Mouse (Mus musculus): ENCODE data around the gene Tcf7l1. TPM values are rescaled to one million over a fixed set of nuclear protein-coding genes. Genes with fewer than 3 reads are reported as not detected.
A peak's percentile ranks its signal among the peaks of the same experiment; 100 is the strongest.
"Not testable (repeated sequence)": the region's sequence is repeated elsewhere in the genome, so short reads cannot be mapped to it uniquely, and the experiment has no call there.

Gene Tcf7l1
- 14.4 and 24.1 TPM in 2 replicates for polyA plus RNA-seq (2012; rRNA removed)

- no peak for DNase-seq (ENCODE audit: low read depth)
Measured at GRCm38 (mm10) chr6:72788892-72789699, at the start of gene Tcf7l1. Gene Tcf7l1, minus strand, starts transcription at chr6:72789254.

- no peak for DNase-seq (ENCODE audit: low read depth)
Measured at GRCm38 (mm10) chr6:72837756-72838155, 48.7 kb upstream of the Tcf7l1 start.

GRCm38 (mm10) chr6:72834518-72834917 is 45.5 kb upstream of the Tcf7l1 start:
- no peak for DNase-seq (ENCODE audit: low read depth)

- no peak for DNase-seq (ENCODE audit: low read depth)
Measured at GRCm38 (mm10) chr6:72831858-72832257, 42.8 kb upstream of the Tcf7l1 start.

- no peak for DNase-seq (ENCODE audit: low read depth)
Measured at GRCm38 (mm10) chr6:72831276-72831675, 42.2 kb upstream of the Tcf7l1 start.

GRCm38 (mm10) chr6:72828857-72829256 is 39.8 kb upstream of the Tcf7l1 start:
- DNase-seq (ENCODE audit: low read depth) = no peak

GRCm38 (mm10) chr6:72828037-72828436 is 39.0 kb upstream of the Tcf7l1 start:
- DNase-seq (ENCODE audit: low read depth) = not testable (repeated sequence)

- no peak for DNase-seq (ENCODE audit: low read depth)
Measured at GRCm38 (mm10) chr6:72825762-72826161, 36.7 kb upstream of the Tcf7l1 start.

GRCm38 (mm10) chr6:72824971-72825737 is 36.1 kb upstream of the Tcf7l1 start:
- no peak for DNase-seq (ENCODE audit: low read depth)

GRCm38 (mm10) chr6:72813456-72813855 is 24.4 kb upstream of the Tcf7l1 start:
- no peak for DNase-seq (ENCODE audit: low read depth)

- no peak for DNase-seq (ENCODE audit: low read depth)
Measured at GRCm38 (mm10) chr6:72810248-72810647, 21.2 kb upstream of the Tcf7l1 start.

- DNase-seq (ENCODE audit: low read depth) = no peak
Measured at GRCm38 (mm10) chr6:72809522-72810149, 20.6 kb upstream of the Tcf7l1 start.

GRCm38 (mm10) chr6:72808342-72808741 is 19.3 kb upstream of the Tcf7l1 start:
- no peak for DNase-seq (ENCODE audit: low read depth)

- peak; percentile 65 for DNase-seq (ENCODE audit: low read depth)
Measured at GRCm38 (mm10) chr6:72803669-72804068, 14.6 kb upstream of the Tcf7l1 start.

- DNase-seq (ENCODE audit: low read depth) = no peak
Measured at GRCm38 (mm10) chr6:72802119-72802518, 13.1 kb upstream of the Tcf7l1 start.

- DNase-seq (ENCODE audit: low read depth) = no peak
Measured at GRCm38 (mm10) chr6:72800641-72801040, 11.6 kb upstream of the Tcf7l1 start.

- no peak for DNase-seq (ENCODE audit: low read depth)
Measured at GRCm38 (mm10) chr6:72797763-72798162, 8.7 kb upstream of the Tcf7l1 start.

- no peak for DNase-seq (ENCODE audit: low read depth)
Measured at GRCm38 (mm10) chr6:72795444-72795843, 6.4 kb upstream of the Tcf7l1 start.

GRCm38 (mm10) chr6:72794870-72795269 is 5.8 kb upstream of the Tcf7l1 start:
- no peak for DNase-seq (ENCODE audit: low read depth)

- DNase-seq (ENCODE audit: low read depth) = peak; percentile 84
Measured at GRCm38 (mm10) chr6:72792641-72793040, 3.6 kb upstream of the Tcf7l1 start.

- no peak for DNase-seq (ENCODE audit: low read depth)
Measured at GRCm38 (mm10) chr6:72787948-72788891, 834 bp downstream of the Tcf7l1 start.

Measured in gonadal fat pad, adult 2 months (tissue).